Mouse (Mus musculus) olfactory bulb, adult 2 months (tissue): ENCODE data around the gene Irf6.

Experiments
- CTCF ChIP-seq: fragments of 200-500 bp; IDR thresholded peaks from 2 replicates; pipeline ENCODE4 v1.5.1; 2012; ENCODE audit warnings: low read depth, mild to moderate bottlenecking, low read length, moderate library complexity; ENCODE audit not compliant: insufficient read depth
- POLR2A ChIP-seq: fragments of 200-500 bp; IDR thresholded peaks from 2 replicates; pipeline ENCODE4 v1.6.1; 2012; ENCODE audit warnings: mild to moderate bottlenecking, low read depth, low read length, moderate library complexity; ENCODE audit not compliant: insufficient read depth

DNA sequence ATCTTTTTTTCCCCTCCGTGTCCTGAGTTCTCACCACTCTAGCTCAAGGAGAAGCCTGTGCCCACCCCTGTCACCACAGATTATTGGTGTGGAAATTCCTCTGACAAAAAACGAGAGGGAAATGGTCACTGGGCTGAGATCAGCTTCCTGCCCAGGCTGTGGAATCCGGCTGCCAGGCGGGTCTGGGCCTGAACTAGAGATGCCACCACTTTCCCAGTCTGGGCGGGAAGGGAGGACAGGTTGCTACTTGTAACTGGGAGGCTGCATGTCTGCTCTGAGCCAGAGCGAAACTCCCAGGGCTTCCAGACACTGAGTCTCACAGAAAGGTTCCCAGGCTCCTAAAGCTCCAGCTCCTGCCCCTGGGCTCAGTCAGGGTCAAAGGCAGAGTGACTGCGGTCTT, 11.8 kb upstream of the Irf6 start:
- TF ChIP-seq POLR2A (no peak), CTCF (no peak)
